Mouse (Mus musculus) kidney, adult 8-10 months (tissue): ENCODE data around the gene Eif4a1.

Experiments
- DNase-seq, 2 experiments: peaks; one replicate each; pipeline ENCODE4 v3.0.0; 2022

The Eif4a1 gene

DNA sequence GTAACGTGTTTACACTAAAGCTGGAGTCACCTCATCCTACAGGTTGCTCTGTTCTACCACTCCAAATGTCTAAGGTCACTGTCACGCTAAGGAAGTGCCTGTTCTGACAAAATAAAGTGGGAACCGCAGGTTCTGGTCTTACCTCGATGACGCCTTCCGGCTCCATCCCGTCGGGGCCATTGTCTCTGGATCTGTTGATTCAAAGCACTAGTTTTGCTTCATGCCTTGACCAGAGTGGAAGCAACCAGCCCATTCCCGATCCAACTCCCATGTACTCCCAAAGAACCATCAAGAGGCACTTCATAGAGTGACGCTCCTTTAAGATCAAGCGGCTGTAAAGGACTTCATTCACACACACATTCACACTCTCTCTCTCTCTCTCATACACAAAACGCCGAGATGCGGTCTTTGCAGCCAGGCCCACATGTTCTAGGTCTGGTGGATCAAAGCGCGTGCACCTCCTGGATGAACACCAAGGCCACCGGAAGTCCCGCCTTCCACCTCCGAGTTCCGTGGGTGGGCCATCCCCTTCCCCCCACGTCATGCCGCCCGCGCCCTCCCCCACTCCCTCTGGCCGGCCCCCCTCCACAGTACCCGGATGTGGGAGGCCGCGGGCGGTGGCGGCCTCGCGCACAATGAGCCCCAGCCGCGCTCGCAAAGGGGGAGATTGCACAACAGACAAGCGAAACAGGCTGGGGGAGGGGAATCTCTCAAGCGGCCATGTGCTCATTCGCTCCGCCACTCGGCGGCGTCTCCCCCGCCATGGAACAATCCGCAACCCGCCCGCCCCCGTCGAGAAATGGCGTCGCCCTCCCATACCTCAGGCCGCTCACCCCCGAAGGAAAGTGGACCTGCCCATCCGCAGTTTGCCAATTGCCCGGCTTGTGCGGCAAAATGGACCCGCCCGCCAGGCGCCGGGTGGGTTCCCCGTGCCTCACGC, 1.2 kb downstream of the Eif4a1 start:
- peak; percentile 91 to 93 for DNase-seq

DNA sequence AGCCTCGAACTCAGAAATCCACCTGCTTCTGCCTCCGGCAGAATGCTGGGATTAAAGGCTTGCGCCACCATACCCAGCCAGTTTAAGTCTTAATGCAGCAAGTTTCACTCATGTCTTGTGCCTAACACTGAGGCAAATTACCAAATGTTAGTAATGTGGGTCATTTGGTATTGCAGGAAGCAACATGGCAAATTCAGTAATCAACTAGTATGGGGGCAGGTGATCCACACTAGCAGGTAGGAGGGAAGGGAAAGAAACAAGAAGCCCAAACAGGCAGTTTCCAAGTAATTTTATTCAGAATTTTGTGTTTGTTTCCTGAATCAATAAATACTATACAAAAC, 5.6 kb downstream of the Eif4a1 start:
- DNase-seq: no peak

DNA sequence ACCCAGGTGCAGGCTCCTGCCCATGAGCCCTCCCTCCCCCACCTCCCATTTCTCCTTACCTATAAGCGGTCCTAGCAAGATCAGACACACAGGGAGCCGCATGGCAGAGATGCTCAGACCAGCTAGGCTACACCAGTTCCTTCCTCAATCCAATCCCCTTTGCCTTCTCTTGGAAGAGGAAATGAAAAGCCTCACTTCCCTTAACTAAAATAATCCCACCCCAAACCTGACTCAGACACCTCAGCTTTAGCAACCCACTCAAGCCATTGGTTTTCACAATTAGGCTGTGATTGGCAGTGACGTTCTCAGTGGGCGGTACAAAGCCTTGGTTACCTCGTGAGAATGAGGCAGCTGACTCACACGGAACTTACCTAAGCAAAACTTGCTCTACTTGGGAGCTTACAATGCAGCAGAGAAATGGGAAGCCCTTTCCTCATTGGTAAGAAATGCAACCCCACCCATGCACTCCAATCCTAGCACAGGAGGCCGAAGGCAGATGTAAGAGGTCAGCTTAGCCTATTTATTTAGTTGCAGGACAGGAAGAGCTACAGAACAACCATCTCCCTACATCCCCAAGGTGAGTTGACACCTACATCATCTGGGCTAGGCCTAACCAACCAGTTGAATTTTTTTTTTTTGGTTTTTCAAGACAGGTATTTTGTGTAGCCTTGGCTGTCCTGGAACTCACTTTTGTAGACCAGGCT, 6.1 kb downstream of the Eif4a1 start, which contains the start of gene Cd68:
Gene Cd68, minus strand, starts transcription at position 193 of the 704 bp plus-strand sequence.
- no peak for DNase-seq

DNA sequence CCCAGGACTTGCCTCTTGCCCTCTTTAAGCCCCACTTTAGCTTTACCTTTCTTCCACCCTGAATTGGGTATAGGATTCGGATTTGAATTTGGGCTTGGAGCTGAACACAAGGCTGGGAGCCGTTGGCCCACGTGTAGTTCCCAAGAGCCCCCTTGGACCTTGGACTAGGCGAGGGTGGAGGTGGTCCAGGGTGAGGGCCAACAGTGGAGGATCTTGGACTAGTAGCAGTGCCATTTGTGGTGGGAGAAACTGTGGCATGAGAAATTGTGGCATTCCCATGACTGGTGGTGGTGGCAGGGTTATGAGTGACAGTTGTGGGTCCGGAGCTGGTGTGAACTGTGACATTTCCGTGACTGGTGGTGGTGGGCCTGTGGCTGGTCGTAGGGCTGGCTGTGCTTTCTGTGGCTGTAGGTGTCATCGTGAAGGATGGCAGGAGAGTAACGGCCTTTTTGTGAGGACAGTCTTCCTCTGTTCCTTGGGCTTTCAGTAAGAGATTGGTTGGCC, 6.7 kb downstream of the Eif4a1 start:
- DNase-seq: no peak

DNA sequence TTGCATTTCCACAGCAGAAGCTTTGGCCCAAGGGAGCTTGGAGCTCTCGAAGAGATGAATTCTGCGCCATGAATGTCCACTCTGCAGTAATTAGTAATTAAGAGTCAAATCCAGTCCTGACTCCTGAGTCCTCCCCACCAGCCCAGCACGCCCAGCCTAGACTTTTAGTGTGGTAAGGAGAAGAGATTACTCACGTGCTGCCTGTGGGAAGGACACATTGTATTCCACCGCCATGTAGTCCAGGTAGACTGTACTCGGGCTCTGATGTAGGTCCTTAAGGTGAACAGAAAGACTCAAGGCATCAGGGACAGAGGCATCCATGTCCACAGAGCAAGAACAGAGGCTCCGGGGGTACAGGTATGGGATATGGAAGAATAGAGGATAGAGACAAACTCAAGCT, 7.4 kb downstream of the Eif4a1 start:
- no peak for DNase-seq

DNA sequence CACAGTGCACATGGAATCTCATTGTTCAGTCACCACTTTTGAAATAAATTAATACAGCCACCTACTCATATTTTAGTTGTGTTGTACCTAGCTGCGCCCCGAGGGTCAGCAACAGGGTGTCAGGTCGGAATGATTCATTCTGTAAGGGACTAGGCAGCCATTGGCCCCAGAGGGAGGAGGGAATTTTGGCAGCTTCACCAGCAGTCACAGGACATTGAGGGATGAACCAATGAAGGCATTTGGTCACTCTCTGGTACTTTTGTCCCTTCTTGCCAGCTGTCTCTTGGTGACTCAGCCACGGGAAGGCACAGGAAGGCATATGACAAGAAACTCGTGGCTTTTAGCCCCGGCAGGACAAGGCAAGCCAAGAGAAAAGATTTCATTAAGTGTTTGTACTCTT, 8.4 kb downstream of the Eif4a1 start:
- peak in 1 of 2 experiments; percentile 44 for DNase-seq

DNA sequence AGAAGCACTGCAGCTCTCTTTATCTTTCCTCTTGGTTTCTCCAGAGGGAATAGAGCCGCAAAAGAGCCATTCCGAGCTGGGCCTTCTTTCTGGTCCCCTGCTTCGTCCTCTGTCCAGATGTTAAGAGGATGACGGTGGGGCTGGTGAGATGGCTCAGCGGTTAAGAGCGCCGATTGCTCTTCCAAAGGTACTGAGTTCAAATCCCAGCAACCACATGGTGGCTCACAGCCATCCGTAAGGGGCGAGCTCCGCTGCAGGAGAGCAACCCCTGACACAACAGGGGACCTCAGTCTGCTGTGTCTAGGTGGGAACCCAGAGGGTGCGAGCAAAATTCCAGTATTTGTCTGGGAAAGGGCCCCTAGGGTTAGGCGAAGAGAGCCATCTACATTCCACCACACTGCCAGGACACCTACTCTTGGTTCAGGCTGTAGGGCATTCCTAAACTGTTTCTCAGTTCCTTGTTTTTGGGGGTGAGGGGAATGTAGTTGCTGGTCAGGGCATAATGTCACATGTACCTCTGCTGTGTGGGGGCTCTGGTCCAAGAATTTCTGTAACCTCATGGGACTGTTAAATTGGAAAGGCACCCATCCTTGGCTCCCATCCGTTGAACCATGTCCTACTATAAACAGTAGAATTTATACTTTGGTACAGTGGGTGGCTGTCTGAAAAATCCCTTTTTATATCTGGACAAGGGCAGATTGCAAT, 9.1 kb downstream of the Eif4a1 start:
- peak in 1 of 2 experiments; percentile 33 for DNase-seq

DNA sequence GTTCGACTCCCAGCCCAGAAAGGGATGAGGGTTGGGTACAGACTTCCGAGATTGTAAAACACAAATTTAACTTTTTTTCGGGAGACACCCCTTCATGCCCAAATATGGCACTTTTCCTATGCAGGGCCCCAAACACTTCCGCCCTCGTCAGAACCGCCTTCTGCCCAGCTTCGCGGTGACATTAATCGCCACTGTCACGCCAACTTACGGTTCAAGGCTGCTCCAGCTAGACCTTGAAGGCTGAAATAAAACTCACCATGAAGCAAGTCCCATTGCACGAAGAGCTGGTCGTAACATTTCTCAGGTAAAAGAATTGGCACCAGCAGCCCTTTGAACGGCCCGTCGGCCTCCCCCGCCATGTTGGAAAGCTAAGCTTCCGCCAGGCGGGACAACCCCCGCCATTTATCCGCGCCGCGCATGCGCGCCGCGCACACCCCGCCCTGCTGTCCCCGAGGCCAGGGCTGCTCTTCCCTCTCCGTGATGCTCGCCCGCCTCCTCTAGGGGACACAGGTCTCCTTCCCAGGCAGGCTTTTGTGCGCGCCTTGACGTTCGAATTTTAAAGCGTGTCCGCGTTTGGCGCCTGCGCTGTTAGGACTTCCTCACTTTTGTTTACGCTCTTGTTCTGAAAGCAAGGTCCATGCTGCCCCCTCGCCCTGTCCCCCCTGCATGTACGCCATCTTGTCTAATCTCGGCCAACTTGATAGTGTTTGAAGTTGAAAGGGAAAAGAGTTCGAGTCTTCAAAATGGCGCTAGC, 9.8 kb downstream of the Eif4a1 start, which contains the start of gene Mpdu1:
Gene Mpdu1, minus strand, starts transcription at position 430 of the 754 bp plus-strand sequence.
- peak; percentile 93 to 96 for DNase-seq

DNA sequence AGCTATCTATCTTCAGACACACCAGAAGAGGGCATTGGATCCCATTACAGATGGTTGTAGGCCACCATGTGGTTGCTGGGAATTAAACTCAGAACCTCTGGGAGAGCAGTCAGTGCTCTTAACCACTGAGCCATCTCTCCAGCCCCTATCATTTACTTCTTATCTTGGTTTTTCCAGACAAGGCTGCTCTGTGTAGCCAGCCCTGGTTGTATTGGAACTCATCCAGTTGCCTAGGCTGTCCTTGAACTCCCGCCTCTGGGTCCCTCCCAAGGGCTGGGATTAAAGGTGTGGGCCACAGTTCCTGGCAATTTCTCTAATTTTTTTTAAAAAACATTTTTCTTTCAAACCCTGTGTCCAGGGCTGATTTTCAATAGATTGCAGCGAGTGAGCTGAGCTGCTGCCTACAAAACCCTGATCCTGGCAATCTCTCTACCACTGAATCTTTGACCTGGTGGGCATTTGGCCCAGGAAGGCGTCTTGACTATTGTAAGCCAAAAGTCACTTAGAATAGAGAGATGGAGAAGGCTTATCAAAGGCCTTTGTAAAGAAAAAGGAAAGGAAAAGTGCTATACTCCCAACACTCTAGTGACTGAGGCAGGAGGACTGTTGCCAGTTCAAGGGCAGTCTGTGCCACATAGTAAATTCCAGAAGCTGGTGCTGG, 10.9 kb downstream of the Eif4a1 start:
- peak; percentile 39 to 48 for DNase-seq

DNA sequence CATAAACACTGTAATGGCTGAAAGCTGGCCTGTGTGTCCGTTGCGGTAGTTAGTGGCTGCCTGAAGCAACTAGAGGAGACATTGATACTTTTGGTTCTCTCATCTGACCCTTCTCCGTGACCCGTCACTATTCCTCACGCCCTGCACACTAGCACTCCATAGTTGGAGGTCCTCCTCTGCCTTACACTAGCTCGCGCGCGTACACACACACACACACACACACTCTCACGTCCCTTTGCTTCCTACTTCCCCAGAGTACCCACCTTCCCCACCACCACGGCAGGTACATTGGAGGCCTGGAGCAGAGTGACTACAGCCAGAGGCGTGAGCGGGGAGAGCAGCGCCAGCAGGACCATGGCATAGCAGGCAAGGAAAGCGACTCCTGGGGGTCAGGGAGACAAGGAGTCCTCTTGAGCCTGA, 14.8 kb downstream of the Eif4a1 start:
- no peak for DNase-seq

DNA sequence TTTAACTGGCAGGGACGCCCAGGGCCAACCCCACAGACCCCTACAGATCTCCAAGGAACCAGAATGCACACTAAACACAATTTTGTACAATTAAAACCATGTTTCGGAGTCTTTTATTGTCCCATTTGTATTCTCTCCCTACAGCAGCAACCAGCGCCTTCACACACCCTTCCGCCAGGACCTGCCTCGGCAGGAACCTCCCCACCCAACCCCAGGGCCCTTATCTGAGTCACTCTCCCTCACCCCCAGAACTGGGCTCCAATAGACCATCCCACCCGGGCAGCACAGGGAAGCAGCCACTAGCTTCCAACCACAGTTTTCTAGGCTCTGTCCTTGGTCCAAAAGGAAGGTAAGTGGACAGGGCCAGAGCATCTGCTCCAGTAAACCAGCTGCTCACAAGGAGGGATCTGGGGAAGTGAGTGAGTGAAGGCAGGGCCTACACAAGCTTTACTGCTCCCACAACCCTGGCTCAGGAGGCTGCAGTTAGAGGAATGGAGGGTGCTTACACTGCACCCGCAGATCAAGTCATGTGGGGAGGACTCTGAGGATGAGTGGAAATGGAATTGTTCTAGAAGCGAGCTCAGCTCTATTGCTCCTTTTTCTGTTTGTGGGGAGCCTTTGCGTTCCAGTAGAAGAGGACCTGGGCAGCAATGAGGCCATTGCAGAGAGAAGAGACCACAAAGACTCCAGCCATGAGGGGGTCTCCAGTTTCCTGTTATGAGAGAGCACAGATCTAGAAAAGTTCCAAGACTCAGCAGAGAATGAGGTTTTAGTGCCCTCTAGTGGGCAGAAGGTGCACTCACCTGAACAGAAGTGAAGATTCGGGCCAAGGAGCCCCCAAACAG, 15.4 kb downstream of the Eif4a1 start:
- DNase-seq: peak in 1 of 2 experiments; percentile 50

DNA sequence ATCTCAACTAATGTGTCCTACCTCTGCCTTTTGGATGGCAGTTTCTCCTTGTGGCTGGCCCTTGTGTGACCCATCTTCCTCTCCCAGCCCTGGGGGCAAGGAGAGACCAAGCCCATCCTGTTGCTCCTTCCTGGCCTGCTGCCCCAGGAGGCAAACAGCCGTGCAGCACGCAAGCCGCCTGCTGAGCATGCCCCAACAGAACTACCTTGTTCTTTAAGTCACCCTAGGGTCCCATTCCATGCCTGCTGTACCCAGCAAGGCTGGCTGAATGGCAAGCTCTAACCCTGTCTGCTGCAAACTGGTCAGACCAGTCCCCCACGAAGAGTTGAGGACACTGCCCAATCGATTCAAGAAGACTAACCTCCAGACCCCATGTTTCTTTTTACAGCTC, 16.2 kb downstream of the Eif4a1 start:
- DNase-seq: no peak

DNA sequence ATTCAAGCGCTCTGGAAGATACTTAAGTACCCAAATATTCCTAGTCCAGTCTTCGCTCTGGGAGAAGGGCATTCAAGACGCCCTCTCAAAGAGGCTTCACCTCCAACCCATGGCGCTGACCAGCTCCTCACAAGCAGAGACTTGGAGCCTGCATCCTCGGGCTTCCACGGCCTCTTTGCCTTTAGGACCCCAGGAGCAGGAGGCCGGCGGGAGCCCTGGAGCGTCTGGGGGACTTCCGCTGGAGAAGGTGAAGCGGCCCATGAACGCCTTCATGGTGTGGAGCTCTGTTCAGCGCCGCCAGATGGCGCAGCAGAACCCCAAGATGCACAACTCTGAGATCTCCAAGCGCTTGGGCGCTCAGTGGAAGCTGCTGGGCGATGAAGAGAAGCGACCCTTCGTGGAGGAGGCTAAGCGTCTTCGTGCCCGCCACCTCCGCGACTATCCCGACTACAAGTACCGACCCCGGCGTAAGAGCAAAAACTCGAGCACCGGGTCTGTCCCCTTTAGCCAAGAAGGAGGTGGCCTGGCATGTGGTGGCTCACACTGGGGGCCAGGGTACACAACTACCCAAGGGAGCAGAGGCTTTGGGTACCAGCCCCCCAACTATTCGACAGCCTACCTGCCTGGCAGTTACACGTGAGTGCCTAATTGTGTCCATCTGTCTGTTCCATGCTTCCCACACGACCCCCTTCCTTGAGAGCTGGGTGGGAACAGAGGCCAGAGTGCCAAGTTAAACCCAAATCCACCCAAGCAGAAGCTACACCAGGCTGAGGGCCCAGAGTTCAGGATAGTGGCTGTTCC, 16.8 kb downstream of the Eif4a1 start, which contains the start of gene Sox15:
Gene Sox15, plus strand, starts transcription at position 51 of the 801 bp plus-strand sequence.
- peak in 1 of 2 experiments; percentile 70 for DNase-seq

DNA sequence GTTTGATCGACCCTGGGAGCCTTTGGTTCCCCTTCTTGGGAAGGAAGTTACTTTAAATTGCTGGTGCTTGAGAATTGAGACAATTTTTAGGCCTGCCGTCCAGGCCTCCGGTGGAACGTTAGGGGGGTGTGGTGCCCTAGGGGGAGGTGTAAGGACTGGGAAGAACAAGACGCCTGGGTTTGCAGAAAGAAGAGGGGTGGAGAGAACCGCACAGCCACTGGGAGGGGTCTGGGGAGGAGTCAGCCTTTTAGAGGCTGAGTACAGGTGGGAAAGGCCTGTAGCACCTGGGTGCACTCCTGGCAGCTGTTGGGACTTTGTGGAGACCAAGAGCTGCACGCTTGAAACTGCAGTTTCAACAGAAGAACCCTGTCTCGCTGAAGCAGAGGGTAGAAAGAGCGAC, 17.5 kb downstream of the Eif4a1 start:
- DNase-seq: no peak

DNA sequence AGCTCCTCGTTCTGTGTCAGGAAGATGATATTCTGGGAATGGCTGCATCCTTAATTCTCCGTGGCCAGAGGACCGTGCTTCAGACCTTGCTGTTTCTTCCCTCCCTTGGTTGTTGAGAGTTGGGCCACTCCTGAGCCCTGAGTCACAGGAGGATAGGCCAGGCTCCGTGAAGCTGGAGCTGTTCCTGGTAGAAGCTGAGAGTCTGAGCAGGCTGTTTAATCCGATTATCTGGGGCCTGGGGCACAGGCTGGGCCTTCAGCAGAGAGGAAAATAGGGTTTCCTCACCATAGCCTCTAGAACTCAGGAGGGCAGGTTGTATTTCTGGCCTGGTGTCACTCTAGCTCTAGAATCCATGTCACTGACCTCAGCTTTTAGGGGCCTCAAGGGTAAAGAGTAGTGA, 18.8 kb downstream of the Eif4a1 start:
- DNase-seq: no peak

DNA sequence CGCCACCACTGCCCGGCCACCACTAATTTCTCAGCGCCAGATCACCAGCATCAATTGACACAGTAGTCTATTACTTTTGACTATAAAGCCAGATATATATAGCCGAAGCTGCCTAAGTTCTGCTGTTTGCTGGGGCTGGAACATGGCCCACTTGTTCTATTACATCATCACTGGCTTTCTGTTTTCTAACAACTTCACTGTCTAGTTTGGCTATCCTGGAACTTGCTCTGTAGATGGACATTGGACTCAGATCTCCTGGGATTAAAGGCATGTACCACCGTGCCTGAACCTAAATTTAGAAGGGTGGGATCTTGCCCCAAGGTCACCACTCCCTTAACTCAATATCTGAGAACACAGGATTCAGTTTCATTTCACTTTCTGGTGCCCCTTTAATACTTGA, 26.4 kb downstream of the Eif4a1 start:
- DNase-seq: no peak

DNA sequence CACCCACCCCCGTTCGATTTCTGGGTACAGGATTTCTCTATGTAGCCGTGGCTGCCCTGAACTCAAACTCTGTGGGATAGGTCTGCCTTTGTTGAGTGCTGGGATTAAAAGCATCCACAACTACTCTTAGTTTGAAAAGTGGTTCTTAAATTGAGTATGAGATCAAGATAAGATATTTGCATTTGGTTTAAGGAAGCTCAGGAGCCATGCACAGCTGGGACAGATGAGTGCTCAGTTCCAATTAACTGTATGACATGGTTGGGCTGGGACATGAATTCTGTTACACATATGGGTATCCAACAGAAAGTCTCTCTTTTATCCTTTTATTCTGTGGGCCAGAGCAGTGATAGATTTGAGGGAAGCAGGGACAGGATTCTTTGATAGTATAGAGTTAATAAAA, 36.8 kb downstream of the Eif4a1 start:
- DNase-seq: no peak

DNA sequence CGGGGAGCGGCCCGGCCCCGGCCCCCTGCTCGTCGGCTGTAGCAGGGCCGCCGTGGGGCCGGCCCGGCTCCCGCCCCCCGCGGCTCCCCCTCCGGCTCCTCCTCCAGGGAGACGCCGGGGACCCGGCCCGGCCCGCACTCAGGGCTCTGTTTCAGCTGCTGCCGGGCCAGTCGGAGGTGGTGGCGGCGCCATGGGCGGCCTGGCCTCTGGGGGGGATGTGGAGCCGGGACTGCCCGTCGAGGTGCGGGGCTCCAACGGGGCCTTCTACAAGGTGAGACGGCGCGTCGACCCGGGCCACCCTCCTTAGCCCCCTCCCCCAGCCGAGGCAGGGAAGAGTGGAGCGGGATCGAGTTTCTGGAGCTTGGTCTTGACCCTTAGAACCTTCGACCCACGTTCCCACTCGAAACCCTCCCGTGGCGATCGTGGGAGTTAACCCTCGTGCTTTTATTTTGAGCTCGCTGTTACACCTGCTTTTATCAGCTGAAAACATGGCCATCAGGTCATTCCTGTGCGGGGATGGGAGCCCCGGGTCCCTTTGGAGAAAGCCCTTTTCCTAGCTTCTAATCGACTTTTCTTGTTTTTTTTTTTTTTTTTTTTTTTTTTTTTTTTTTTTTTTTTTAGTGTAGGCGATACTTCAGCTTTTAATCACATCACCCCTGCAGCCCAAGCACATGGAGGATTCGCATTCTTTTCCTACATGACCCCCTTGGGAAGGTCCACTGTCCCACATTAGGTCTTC, 38.9 kb downstream of the Eif4a1 start:
- DNase-seq: peak; percentile 47 to 49
